Mouse (Mus musculus) cortical plate, adult 2 months (tissue): ENCODE measurements at regions not wholly inside any gene's neighbourhood (a gene's known extent, or its start where the extent isn't known, plus 50 kb on each side); places are given as distances from the start of the nearest gene placed in this dataset.

Source experiments
- CTCF ChIP-seq: fragments of 200-500 bp; IDR thresholded peaks from 2 replicates; pipeline ENCODE4 v1.5.1; 2011; ENCODE audit warnings: mild to moderate bottlenecking, control low read depth, low read length; ENCODE audit not compliant: insufficient read depth; ENCODE audit errors: extremely low read depth
- POLR2A ChIP-seq: fragments of 200-500 bp; IDR thresholded peaks from 2 replicates; pipeline ENCODE4 v1.6.1; 2011; ENCODE audit warnings: mild to moderate bottlenecking, low read length, control low read depth; ENCODE audit not compliant: insufficient read depth; ENCODE audit errors: extremely low read depth

- TF ChIP-seq POLR2A (no peak), CTCF (no peak)
Observed at GRCm38 (mm10) chr9:104474831-104475230, 72.3 kb upstream of the Cpne4 start.
